Mouse (Mus musculus): ENCODE results near the gene Spsb1.

Gene Spsb1

DNA sequence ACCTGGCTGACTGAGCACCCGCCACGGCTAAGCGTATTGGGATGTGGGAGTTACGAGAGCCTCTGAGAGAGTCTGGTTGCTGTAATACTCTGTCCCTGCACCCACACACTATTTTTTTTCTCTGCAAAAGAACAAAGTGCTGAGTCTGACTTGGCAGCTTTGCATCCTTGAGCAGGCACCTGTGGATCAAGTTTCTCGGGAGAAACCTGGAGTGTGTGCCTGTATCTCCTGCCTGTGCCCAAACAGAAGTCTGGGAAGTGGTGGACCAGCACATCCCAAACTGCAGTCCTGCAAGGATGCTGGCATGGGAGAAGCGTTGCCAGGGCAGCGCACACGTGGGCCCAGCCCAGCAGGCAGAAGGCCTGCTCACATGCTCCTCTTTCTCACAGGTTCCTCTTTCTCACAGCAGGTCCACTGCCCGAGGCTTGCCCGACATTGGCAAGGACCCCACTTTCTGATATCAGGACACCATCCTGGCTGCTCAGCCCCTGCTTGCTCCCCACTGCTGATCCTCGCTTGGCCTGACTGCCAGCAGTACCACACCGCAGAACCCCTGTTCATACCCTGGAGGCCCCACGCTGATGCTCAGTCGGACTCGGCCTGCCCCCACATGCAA, 36.3 kb downstream of the Spsb1 start:
- in situ Hi-C loops (cut with MboI, MseI) = no loop called here

DNA sequence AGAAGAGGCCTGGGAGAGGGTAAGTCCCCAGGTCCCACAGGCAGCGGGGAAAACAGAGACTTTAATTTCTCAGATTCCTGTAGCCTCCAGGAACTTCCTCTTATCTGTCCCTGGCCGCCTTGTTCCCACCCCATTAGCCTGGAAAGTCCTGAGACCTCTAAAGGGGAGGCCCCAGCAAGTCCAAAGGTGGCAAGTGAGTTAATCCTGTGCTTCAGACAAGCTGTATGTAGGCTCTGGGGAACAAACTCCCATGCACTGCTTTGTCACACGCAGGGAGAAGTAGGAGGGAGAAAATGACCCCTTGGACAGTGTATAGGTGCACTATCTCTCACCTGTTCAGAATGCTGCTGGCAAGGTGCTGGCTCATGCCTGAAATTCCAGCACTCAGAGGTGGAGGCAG, 38.0 kb downstream of the Spsb1 start:
- in situ Hi-C loops (cut with MboI, MseI) = no loop called here

DNA sequence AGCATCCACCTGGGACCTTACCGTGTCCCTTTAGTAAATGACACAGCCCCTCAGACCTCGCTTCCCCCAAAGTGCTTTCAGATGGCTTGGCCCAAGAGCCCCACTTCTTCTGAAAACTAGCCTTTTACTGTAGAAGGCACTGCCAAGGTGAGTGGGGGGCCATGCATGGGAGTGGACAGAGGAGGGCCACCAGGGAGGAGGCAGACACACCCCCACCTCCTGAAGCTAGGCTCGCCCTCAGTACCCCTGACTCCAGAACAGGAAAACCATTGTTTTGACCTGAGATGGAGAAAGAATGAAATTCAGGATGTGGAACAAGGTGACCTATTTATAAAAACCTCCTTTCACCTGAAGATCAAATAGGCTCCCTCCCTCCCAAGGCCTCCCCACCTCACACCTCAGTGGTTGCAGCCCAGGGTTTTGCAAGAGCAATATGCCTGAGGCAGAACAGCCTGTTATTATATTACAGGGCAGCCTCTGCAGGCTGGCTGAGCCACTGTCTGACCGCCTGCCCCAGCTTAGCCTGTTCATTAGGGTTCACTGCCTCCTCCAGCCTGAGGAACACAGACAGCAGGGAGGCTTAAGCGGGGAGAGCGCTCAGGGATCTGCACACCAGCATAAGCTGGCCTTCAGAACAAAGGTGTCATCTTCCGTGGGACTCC, 41.0 kb downstream of the Spsb1 start:
- in situ Hi-C loops (cut with MboI, MseI) = no loop called here

DNA sequence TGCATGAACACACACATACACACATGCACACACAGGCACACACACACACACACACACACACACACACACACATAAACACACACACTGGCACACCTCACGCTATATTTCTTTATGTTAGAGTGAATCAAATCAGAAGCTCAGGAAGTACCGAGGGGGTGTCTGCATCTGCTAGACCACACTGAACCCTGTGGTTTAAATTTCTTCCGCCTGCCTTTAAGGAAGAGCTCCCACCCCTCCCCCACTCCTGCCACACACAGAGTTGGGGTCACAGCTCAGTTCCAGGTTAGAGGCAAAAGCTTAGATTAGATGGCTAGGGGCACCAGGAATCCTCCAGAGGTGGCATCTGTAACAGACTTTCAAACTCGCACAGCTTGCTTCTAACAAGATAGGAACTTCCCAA, 42.4 kb downstream of the Spsb1 start:
- in situ Hi-C loops (cut with MboI, MseI) = no loop called here

DNA sequence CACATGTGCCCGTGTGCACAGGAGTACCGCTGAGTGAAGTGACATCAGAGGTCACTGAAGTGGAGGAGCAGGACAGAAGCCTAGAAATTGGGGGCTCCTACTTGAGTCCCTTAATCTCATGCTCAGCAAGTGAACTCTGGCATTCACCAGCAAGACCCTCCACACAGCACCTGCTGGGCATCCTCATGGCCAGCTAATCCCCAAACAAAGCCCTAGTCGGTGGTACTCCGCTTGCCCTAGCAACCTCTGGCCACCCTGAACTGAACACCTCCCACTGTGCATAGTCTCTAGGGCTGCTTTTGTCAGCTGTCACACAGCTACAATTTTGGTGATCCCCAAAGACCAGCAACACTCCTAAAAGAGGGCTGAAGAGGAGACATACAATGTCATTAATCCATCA, 44.3 kb downstream of the Spsb1 start:
- in situ Hi-C loops (cut with MboI, MseI) = no loop called here

DNA sequence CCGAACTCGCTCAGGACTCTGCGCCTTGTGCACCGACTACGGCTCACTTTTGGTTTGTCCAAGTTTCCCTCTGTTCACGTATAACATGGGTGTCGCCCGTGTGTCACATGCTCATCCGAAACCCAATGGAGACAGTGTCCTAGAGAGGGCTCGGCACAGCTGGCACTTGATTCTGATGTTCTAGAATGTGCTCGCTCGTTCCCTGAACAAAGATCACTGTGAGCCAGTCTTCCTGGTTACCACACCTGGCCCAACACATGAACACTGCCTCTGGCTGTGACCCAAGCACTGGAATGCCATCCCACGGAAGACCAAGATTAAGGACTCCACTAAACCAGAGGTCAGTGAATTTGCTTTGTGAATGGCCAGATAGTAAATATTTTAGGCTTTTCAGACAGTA, 45.3 kb downstream of the Spsb1 start:
- in situ Hi-C loops (cut with MboI, MseI) = no loop called here

DNA sequence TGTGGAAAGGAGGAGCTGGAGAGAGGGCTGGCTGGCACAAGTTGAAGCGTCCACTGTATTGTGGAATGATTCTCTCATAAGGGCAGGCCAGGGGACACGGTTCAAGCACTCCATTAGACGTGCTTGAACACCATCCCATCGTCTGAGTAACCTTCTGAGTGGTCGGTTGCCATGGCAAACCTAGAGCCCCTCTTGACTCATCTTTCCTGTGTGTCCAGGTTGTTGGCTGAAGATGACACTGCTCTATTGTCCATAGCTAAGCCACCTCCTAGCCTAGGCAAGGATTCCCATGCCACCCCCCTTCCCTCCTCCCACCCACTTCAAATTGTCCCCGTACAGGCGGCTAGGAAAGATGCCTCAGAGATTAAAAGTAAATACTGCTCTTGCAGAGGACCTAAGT, 45.9 kb downstream of the Spsb1 start:
- in situ Hi-C loops (cut with MboI, MseI) = no loop called here

DNA sequence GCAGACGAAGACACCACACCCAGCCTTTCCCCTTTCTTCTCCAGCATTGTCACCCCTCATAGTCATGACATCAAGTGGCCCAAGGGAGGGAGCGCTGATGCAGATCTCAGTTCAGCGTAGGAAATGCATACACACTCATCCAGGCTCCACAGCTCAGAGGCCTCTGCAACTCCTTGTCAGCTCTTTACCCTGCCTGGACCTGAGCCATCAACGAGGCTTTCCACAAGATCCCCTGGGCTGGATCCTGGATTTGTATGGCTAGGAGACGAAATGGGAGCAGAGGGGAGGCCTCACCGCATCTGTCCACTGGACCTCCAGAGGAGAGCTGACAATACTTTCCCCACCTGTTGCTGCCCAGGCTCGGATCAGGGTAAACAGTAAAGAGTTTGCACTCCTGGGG, 47.2 kb downstream of the Spsb1 start:
- in situ Hi-C loops (cut with MboI, MseI) = no loop called here

DNA sequence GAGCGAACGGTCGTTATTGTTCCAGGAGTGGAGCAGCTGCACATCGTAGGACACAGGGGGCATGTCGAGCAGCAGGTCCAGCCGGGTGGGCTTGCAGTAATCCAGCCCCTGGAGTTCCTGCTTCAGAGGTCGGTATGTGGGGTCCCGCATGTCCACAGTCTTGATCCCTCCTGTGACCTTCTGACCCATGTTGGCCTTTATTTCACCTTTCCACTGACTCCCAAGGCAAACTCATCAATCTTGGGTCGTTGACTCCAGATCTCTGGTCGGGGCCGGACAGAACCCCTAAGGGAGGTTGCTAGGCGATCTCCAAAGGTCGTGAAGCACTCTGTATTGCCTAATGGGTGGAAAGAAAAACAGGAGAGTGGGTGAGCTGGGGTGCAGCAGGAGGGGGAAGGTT, 47.9 kb downstream of the Spsb1 start:
- in situ Hi-C loops (cut with MboI, MseI) = no loop called here

DNA sequence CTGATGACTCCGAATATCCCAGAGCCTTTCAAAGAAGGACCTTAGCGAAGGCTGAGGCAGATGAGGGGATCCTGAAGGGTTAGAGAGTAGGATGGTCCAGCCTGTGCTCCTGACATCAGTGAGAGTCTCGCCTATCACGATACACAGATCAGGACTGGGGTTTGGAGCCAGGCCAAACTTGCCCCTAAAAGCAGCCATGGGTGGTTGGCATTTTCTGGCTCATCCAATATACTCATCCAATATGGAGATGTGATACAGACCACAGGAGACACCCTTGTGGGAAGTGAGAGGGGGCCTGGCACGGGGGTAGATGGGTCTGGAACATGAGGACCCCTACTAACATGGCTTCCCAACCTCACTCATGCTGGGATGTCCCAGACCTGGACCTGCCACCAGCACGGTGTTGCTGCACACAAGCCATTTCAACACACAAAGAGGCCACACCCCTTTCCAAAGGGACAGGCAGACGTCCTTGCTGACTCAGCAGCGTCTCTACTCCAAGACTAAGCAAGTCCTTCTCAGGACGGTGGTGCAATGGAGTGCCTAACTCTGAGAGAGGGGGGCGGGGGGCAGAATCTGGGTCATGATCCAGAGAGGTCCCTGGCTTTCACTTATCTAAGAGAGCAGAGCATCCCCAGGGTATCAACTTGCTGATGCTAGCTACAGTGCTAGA, 49.4 kb downstream of the Spsb1 start:
- in situ Hi-C loops (cut with MboI, MseI) = no loop called here

DNA sequence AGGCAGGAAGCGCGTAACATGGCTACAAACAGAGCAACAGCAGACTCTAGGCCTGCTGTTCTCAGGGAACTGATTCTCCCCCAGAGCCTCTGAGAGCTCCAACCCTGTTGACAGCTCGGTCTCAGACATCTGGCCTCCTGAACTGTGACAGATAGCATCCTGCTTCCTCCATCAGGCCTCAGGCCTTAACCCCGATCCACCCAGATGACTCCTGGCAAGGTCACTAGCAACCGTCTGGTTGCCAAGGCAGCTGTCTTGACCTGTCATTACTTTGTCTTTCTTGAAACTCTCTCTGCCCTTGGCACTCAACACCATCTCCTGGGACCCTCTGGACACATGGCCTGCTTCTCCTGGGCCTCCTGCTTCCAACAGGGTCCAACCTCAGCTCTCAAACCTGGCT, 51.8 kb downstream of the Spsb1 start:
- in situ Hi-C loops (cut with MboI, MseI) = no loop called here

DNA sequence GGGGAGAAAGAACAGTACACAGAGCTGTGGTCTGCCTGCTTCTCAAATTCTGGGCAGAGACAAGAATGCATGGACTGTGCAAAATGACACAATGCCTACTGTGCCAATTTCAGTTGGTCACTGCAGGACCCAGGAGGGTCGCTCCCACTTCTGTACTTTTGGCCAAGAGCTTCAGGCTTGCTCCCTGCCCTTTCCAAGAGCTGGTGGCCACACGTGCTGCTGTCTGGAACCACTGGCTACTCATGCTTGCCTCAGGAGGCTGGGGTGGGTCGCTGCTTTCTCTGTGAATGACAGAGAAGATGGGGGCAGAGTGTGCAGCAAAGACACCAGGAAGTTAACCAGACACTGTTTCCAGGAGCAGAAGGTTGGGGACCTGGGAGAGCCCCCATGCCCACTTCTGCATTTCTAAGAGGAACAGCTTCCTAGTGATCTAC, 53.5 kb downstream of the Spsb1 start:
- in situ Hi-C loops (cut with MboI, MseI) = no loop called here

DNA sequence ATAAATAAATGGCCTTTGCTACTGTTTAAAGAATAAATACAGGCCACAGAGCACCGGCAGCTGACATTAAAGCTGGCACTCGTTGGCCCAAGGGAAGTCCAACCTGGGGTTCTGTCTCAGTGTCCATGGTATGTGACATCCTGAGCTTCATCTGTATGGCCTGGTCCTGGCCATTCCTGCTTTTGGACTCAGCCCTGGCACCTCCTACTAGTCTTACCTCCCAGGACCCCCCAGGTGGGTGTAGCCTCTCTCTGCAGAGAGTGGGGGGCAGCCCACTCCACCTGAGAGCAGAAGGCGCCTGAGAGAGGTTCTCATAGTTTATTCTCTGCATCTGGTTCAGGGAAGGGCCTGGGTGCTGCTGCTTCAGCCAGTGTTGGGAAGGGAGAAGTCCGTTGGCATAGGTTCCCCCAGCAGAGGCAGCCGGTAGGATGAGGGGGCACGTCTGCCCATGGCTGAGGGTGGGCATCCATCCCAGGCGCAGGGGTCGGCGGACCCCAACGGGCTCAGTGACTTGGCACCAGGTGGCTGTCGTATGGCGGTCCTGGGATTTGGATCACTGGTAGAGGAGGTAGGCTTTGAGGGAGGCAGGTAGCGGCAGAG, 57.1 kb downstream of the Spsb1 start:
- in situ Hi-C loops (cut with MboI, MseI) = no loop called here

DNA sequence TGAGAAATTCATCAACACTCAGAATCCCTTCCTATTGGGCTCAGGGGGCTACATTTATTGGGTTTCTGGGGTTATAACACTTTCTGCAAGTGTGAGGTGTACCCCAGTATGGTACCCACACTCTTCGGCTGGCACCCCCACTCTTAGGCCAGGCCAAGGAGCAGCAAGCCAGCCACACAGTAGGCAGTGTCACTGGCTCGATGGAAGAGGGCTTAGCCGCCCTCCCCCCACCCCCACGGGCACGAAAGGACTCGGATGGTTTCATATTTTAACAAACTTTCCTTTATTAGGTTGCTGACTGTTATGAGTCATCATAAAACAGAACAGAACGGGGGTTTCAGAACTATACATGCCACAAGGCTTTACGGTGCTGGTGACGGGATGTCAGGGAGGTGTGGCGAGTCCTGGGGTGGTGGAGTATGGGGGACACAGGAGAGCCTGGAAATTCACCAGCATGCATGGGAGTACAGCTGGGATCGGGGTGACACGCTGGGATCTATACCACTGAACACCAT, 58.8 kb downstream of the Spsb1 start:
- in situ Hi-C loops (cut with MboI, MseI) = no loop called here

DNA sequence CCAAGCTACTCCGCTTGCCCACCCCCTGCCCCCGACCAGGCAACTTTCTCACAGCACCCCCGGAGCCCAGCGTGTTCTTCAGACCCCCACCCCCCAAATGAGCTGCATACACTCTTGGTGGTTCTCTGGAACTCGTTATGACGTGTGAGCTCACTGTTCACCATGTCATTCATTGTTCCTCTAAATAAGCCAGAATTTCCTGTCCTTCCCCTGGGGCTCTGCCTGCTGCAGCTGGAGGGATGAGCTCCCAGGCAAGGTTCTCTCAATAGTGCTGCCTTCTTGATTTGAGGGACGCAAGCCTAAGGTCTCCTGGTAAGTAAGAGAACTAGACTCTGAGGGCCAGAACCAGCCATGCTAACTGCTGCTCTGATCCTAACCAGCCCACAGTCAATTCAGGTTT, 59.6 kb downstream of the Spsb1 start:
- in situ Hi-C loops (cut with MboI, MseI) = no loop called here

DNA sequence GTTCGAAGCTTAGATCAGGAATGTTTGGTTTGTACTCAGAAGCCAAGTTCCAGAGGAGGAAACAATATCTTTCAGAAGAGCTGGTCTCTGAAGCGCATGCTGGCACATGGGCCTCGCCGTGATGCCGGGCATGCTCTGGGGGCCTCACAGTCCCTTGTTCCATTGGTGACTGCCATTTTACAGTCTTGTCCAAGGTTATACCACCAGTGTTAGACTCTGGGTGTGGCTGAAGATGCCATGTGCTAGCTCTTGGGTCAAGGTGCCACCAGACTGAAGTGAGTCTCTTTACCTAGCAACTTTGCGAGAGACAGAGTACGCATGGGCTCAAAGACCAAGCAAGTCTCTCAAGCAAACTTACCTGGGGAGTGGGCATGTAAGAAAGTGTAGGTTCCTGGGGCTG, 60.5 kb downstream of the Spsb1 start:
- in situ Hi-C loops (cut with MboI, MseI) = no loop called here

DNA sequence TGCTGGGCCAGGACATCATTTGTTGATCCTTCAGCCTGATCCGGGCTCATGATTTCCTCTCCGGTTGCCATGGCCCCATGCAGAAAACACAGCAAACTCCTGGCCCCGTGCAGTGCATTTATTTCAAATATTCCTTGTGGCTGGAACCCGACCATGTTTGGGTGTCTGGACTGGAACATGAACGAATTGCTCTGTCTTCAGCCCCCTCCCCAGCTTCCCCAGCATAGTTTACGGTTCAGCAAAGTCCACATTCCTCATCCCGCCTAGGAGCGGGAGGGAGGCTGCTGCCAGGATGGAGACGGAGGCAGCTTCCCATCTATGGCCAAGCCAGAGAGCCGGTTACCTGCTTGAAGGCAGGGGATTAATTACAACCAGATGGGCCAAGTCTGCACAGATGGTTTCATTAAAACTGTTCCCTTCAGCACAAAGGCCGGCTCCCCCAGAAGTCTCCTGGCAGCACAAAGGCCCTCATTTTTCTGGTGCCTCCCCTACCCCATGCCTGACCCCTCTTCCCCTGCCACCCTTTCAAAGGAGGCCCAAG, 61.2 kb downstream of the Spsb1 start:
- in situ Hi-C loops (cut with MboI, MseI) = no loop called here

DNA sequence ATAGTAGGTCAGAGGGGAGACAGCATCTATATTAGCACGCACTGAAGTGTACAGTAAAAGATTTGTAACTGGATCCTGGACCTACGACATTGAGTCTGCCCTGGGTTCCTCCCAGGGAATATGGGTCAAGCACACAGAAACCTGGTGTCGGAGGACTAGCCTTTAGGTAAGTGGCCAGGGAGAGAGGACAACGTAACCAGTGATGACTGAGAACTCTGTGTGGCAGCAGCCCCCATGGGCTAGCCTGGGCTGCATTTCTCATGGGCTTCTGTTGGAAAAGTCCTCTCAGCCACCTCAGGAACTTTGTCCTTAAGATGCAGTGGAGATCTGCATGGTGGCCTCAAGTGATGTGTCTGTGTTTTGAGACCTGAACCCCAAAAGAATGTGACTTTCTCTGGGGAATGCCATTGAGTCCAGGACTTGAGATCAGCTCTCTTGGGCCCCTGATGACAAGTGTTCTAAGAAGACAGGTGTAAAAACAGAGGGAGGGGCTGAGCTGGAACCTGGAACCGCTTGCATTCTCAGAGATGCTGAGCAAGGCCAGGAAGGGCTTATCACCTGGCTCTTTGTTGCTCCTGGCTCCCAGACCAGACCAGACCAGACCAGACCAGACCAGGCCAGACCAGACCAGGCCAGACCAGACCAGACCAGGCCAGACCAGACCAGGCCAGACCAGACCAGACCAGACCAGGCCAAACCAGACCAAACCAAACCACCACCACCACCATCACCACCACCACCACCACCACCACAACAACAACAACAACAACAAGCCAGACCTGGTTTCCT, 63.5 kb downstream of the Spsb1 start:
- in situ Hi-C loops (cut with MboI, MseI) = no loop called here

DNA sequence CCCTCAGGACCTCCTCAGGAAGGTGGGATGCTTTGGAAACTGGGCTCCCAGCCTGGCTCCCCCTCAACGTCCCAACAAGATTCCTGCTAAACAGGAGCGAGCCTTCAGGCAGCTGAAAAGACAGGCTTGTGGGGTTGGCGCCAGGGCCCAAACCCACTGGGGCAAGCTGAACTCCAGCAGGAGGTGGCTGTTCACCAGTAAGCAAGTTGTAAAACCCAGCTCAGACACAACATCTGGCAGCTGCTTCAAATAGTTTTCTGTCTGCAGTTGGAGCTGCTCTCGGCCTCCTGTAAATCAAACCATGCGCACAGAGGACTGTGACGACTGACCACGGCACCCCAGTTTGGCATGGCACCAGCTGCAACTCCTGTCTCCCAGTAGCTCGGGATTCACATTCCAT, 64.3 kb downstream of the Spsb1 start:
- in situ Hi-C loops (cut with MboI, MseI) = no loop called here

DNA sequence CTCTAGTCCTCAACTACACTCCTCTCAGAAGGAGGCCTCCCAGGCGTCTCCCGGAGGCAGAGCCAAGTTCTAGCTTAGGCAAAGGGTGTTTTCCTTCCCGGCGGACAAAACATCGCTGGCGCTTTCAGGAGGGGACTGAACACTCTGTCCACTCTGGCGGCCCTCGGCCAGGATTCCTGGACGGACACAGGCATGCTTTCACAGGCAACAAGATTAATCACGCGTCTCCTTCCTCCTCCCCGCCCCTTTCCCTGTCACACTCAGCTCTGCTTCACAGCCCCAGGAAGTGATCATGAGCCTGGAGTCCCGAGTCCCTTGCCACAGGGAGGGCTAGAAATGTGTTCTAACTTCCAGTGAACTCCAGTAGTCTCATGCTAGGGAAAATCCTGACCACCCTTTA, 65.0 kb downstream of the Spsb1 start:
- in situ Hi-C loops (cut with MboI, MseI) = no loop called here

DNA sequence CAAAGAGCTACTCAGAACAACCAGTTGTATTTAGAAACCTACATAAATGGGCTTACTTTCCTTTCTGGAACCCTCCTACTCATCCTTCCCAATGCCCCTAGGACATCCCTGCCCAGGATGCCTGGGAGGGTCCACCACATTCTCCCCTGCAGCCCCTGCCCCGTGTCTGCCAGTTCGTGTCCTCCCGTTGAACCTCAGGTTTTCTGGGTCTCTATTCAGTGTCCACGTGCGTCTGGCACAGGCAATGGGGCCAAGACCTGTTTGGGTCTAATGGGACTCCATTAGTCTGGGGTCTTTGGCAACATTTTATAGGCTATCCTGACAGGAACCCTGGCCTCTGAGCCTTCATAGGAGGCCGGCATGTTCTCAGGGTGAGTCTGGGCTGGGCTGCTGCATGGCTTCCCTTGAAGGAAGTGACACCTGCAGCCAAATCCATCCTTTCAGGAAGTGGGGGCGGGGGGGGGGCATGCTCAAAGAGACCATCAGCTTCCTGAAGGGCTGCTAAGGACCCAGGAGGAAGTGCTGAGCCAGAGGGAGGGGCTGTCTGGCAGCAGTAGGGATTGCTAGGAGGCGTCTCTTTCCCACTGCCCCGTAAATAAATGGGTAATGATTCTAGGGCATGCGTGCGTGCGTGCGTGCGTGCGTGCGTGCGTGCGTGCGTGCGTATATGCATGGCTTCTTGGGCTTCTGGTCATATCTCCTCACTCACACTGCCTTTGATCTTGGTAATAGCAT, 65.9 kb downstream of the Spsb1 start:
- in situ Hi-C loops (cut with MboI, MseI) = no loop called here
